Mouse (Mus musculus) left cerebral cortex, adult 18-20 months (tissue): ENCODE measurements around the gene Garnl3. TPM values are rescaled to one million over a fixed set of nuclear protein-coding genes. Genes with fewer than 3 reads are reported as not detected.
"Not testable (repeated sequence)": the region's sequence is repeated elsewhere in the genome, so short reads cannot be mapped to it uniquely, and the experiment has no call there.

Source experiments
- DNase-seq, 2 experiments: peaks; one replicate each; pipeline ENCODE4 v3.0.0; 2021 to 2022; ENCODE audit warnings: low spot score in 2 of 2, mixed read lengths in 1 of 2
- total RNA-seq, 2 experiments: library from RNA; stranded (reverse); gene quantifications; 2 replicates each; pipeline ENCODE4 v1.2.3; 2021

Gene Garnl3
- total RNA-seq, 2 experiments from 2014 or later = 111 to 112 TPM

DNA sequence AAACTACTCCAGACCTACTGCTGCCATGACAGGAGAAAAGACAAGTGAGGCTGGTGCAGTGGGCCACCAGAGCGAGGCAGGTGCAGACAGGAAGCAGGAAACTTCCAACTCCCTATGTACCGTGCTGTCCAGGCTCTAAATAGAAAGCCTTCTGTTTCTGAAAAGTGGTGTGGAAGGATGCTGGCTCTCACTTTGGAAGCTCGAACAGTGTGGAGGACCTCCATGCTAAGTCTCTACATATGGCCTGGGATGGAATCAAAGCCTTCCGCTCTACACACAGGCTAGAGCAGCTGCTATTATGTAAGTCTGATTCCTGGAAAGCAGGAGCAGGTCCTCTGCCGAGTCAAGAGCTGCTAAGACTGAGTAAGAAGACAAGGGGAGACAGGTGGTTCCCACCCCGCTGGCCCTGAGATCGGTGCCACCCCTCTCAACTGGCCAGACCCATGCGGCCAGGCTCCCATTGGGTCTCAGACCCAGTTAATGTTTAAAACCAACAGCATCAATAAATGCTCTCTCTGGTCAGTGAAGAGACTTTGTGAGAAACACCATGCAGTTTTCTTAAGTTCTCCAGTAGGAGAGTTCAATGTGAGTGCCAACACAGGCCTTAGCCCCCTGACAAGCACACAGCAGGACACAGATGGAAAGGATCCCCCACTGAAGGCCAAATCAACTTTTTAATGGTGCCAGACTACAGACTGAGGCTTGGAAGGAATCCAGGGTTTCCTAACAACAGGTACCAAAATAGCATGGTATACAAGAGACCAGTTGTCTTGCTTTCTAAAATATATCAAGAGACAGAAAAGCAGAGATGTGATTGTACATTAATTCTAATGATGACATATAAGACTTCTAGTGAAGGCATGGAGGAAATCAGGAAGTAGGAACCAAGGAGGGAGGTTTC lies 40.6 kb downstream of the Garnl3 start:
- peak; percentile 33 to 47 for DNase-seq

DNA sequence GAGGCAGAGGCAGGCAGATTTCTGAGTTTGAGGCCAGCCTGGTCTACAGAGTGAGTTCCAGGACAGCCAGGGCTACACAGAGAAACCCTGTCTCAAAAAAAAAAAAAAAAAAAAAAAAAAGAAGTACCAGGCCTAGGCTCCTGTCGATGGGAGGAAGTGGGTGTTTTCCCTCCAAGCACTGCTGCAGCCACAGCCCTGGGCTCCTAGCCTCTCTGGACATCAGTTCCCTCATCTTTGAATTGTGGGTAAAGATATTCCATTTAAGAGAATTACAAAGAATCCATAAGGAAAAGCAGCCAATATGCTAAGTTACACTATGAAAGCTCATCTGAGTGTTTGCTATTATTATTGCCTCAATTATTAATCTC lies 41.4 kb downstream of the Garnl3 start:
- DNase-seq = not testable (repeated sequence)

DNA sequence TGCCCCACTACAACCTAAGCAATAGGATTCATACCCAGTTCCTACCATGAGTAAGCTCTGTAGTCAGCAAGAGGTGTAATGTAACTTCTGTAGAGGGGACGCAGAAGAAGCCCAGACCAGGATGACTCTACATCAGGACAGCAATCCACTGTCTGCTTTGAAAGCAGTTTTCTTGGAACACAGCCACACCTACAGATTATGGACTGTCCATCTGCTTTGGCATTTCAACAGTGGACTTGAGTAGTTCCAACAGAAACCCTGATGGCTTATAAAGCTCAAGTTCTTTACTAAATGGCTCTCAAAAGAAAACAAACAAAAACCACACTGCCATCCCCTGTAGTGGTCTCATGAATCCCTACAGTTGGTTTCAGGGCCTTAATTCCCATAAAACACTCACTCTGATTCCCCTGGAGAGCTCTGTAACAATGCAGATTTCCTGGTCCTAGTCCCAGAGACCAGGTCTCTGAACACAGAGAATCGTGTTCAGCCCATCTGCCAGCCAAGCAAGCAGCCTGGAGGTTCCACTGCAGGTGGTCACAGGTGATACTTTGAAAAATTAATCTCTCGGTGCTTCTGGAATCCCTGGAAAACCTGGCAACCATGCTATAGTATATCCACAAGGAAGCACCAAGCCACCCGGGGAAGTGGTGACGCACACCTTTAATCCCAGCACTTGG lies 42.0 kb downstream of the Garnl3 start:
- no peak for DNase-seq

DNA sequence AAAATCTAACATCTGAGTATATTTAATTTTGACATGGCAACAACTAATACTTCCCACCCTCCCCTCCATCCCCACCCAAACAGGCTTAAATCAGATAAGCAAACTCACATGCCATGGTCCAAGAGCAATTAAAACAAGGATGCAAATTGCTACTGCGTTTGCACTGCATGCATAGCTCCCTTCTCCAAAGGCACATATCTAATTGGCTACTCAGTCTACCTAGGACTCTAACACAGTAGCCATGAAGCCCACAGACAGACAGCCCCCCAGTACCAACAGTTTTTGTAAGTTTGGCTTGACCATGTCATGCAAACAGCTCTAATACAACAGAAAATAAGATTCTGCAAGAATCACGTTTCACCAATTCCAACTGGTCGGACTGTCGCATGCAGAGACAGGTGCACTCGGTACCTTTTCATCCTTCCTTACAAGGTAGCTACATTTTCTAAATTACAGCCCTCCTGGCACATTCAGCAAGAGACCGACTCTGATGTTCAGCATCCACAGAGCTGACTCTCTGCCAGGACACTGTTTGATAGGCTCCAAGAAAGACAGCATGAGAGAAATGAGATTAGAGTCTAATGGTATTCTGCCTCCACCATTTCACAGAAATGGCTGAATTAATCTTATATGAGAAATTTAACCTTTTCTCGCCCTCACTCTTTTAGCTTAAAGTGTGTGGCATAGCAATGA lies 44.6 kb downstream of the Garnl3 start:
- no peak for DNase-seq

DNA sequence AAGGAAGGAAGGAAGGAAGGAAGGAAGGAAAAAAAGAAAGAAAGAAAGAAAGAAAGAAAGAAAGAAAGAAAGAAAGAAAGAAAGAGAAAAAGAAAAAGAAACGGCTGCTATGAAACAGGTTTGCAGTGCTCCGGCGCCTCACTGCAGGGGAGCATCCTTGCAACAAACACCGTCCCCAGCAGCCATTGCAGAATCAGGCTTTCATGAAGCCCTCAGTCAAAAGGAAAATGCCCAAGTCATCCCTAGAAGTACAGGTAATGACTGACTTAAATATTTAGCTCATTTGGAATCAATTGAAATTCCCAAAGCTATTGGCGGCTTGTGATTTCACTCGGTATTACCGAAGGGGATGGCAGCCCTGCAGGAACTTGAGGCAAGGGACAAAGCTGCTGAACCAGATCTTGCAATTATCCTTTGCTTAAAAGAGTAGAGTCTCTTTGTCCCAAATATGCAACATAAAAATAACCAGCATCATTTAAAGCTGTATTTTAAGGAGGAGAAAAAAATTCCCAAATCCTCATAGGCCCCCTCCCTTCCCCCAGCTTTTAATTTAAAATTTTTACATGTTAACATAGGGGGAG lies 45.3 kb downstream of the Garnl3 start:
- DNase-seq = no peak

DNA sequence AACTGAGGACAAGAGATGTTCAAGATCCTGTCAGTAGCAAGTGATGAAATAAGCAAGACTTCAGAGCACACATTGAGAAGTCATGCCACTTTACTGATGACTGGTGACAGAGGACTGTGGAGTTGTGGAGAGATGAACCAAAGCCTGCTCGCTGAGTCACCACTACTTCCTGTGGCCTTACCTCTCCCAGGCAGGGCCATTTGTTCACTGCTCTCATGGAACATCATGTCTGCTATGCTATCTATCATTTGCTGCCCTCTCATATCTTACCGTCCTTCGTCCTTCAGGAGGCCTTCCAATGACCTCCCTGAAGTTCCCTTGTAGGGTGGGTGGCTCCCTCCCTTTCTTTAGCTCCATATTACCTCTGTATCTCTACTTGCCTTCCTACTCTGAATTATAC lies 47.2 kb downstream of the Garnl3 start:
- DNase-seq = no peak

DNA sequence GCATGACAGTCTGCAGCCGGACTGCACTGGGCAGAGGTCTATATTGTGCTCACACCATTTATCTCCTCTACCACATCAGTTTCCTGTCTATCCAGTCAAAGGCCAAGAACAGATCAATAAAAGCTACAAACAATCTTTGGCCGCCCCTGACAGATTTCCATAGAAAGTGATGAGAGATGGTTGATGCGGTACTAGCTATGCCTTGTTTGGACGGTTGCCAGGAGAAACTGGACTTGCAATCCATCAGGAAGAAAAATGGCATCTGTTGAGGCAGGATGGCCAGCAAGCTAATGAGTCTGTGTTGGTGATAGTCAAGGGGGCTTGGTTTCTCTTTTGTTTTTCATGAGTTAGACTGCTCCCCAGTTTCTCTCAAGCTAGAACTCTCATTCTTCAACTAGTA lies 51.3 kb downstream of the Garnl3 start:
- DNase-seq = no peak

DNA sequence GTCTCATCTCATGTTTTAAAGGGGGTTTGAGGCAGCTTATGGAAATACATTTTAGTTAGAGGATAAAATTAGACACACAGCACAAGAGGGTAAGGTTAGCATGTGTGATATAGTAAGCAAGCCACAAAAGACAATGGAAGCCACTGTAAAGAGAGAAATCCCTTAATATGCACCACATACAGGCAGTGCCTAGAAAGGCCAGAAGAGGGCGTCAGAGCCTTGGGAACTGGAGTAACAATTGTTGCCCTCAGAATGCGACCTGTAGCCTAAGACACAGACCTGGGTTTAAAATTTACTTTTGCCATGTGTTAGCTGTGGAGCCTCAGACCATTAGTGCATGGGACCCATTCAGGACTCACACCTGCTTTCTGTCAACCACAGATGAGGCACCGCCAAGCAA lies 54.2 kb downstream of the Garnl3 start:
- DNase-seq = peak in 1 of 2 experiments; percentile 47

DNA sequence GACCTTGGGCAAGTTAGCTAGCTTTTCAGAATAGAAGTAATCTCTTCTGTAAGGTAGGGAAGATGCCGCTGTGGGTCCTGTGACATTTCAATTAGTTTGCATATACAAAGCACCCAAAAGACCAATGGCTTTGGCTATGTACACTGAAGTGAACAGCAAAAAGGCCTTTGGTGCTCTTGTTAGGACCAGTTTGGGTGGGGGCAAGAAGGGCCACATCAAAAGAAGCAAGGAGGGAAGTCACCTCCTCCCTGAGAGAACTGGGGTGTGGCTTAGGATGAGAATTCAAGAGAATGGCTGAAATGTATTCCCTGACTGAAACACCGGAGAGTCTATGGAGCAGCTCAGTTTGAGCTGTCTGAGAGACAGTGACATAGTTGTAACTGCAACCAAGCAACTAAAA lies 56.5 kb downstream of the Garnl3 start:
- DNase-seq = no peak

DNA sequence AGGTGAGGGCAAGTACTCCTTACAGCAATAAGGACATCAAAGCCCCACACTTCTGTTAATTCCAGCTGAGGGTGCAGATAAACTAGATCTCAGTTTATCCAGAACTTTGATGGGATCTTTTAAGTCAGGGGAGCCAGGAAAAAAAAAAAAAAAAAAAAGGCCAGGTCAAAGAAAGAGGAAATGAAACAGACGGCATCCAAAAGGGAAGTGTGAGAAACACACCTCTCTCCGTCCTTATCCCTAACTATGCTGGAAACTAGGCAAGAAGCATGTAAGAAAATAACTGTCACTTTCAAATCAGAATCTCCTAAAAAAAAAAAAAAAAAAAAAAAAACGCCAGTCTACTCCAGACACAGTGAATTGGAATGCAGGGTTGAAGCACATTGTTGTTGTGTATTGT lies 57.3 kb downstream of the Garnl3 start:
- DNase-seq = no peak

DNA sequence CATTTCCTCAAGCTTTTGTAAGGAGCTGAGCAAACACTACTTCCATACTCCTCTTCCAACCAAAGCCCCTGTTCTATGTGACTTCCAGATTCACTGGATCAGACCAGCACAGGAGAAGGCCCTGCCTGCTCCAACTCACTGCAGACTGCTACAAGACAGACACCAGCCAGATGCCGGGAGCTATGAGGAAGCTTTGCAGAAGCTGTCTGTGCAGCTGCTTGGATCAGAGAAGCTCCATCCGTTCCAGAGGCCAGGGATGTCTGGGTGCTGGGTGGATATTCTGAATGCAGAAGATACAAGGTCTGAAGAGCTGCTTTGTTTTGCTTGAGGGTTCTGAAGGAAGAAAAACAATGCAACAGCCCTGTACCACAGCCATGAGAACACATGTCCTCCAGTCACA lies 59.1 kb downstream of the Garnl3 start:
- no peak for DNase-seq

DNA sequence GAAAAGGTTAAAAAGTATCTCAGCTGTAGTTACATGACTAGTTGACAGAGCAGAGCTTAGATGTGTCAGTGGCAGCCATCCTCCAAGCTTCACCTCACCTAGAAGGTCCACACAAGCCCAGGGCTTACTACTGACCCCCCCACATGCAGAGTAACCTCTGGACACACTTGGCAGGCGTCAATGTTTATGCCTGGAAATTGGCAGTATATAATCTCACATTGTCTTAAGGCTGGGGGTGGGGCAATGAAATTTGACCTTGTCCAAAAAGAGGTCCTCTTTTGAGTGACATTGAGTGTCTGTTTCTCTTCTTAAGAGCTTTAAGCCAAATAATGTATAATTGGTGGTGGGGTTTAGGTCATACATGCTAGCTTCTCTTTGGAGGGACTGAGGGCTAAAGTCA lies 65.8 kb downstream of the Garnl3 start:
- no peak for DNase-seq

DNA sequence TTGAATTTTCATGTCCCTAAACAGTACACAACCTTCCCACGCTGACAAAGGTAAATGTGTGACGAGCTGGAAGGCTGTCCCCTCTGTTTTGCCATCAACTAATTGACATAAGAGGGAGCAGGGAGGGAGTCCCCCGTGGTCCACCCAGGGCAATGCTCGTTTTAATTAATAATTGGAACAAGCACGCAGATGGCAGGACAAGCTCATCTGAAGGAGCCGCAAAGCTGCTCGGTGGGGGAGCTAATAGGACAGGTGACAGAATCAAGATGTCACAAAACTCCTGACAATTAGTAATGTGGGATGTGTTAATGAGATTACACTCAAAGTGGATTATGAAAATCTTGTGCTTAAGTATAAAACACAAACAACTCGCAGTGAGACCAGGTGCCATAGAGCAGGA lies 68.7 kb downstream of the Garnl3 start:
- no peak for DNase-seq

DNA sequence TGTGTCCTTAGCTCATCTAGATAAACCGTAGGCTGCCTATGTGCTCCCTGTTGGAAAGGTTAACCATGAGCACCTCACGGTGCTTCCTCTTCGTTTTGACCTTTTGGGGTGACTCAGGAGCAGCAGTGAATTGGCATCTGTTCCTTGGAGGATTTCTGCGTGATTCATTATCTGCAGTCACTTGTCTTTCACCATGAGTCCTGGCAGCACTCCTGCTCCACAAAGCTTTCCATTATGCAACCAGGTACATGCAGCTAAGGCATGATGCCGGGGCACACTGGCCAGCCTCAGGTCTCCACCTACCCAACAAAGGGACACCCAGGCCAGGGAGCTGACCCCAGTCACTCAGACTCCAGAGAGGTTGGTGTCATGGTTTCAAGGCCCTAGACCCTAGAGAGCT lies 72.5 kb downstream of the Garnl3 start:
- peak; percentile 44 to 50 for DNase-seq

DNA sequence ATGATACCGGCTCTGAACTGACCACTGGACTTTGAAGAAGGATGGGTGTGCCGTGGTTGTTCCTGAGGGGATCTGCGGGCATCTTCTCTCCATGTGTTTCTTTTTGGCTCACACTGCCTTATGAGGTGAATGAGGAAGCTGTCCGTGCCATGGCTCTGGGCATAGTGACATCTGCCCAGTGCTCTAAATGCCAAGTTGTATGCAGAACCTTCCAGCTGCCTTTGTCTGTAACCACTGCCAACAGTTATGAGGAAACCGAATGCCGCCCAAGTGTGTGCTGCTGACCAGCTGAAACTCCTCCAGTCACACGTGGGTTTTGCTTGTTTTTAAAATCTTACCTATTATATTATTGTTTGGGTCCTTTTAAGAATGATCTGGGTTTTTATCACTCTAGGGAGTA lies 73.9 kb downstream of the Garnl3 start:
- DNase-seq = no peak

DNA sequence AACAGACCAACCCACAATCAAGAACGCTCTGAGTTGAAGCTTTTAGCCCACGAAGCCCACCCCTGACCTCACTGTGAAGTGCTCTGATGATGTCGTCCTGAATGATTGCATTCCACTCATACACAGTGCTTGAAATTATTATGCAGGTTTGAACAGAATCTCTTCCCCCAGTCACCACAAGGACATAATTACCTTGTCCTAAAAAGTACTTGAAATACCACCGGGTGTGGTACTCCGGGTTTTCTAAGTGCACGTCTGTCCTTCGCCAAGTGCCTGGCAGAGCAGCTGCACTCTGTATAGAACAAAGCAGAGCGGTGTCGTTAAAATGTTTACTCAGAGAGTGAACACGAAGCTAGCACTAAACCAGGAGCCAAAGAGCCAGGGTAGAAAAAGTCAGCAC lies 77.5 kb downstream of the Garnl3 start:
- no peak for DNase-seq

DNA sequence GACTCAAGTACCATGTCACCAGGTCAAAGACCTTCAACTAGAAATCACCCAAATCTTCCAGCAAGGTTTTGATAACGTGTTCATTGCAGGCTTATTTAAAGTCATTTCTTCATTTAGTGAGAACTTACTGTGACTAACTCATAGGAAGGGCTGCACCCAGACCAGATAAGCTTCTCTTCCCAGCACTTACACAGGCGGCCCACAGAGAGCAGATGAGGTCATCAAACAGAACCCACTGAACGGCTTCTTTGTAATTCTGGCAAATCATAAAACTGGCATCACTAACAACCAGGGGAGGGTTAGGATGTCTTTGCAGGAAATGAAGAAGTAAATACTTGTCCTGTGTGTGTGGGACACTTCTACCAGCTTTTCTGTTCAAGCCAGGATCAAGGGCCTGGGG lies 84.1 kb downstream of the Garnl3 start:
- DNase-seq = no peak

DNA sequence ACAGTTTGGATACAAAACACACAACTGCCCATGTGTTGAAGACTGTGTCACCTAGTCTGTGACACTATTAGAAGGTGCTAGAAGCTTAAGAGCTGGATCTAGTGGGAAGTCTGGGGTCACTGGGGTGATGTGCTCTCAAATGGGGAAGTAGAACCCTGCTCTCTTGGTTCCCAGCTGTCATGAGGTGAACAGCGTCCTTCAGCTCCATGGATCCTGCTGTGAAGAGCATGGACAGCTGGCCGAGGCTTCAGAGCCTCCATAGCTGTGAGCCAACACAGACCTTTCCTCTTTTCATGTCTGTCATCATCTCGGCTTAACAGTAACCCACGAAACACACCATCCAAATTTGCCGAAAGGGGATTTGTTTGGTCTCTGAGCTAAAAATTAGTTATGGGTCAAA lies 84.5 kb downstream of the Garnl3 start:
- no peak for DNase-seq

DNA sequence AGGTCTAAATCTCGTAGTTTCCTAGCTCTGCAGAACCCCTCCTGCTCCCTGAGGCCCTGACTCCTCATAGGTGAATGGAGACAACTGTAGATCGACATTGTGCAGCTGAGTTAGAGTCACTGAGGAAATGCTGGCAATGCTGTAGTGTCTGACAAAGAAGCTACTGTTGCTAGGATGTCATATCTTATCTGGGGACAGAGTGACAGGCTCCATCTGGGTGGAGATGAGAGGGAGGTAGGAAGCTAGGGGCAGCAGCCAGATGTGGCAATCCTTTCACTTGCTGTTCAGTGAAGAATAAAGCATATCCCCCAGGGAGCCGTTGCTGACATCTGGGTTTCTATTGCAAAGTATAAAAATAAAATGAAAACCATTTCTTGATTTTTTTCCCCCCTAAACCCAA lies 85.6 kb downstream of the Garnl3 start:
- no peak for DNase-seq

DNA sequence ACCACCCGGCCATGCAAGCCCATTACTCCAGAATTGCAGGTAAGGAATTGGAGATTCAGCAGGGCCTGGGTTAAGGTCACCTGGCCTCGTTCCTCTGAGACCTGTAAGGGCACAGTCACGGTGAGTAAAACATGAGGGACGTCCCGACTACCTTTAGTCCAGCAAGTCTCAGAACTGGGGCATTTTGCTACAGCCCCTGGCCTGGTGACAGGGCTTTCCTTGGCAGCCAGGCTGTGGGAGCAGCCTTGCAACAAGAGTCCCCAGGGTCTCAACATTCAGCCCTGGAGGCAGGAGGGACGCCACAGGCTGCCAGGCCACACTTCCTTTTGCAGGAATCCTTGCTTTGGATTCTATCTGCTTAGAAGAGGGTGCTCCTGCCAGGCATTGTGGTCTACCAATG lies 88.7 kb downstream of the Garnl3 start:
- DNase-seq = no peak

DNA sequence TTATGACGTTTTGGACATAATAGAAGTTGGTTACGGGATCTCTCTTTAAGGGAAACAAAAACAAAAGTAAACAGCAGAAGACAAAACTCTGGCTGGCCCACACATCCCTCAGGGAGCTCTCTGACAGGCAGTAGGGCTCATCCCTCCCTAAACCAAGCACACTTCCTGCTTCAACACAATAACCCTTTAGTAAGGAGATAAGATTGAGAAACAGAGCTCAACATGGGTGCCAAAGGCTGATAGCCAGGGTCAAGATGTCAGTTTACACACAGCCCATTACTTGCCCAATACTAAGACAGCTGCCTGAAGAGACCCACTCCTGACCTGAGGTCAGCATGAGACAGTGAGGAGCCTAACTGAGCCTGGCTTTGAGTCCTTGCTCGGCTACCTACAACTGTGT lies 89.9 kb downstream of the Garnl3 start:
- DNase-seq = no peak

DNA sequence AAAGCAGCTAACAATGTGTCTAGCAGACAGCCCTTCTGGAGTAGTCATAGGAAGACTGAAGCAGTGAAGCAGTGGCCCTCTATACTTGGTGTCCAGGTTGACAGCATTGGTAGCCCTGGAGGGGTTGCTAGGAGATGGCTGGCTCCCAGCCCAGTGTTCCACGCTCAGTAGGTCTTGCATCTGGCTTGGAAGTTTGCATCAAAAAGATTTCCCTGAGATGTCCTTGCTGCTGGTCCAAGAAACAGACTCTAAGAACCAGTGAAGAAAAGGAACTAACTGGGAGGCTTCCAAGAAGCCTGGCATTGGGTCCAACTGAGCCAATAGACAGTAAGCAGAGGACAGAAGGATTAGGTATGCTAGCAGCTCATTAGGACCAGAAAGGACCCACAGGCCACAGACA lies 94.0 kb downstream of the Garnl3 start:
- peak; percentile 67 to 77 for DNase-seq
